Mouse (Mus musculus) hindbrain, embryonic 11.5 days (tissue): ENCODE results near the gene Usp4. TPM values are rescaled to one million over a fixed set of nuclear protein-coding genes. Genes with fewer than 3 reads are reported as not detected.

ENCODE experiments used
- ATAC-seq: fragments of 200-750 bp; cut with Nextera tagmentation; 2 replicates; pipeline ENCODE4 v1.8.0; 2017; ENCODE audit warnings: mild to moderate bottlenecking, moderate TSS enrichment, moderate library complexity; ENCODE audit not compliant: low FRiP score
- DNase-seq: peaks from one replicate; pipeline ENCODE4 v3.0.0-alpha.2; 2015; ENCODE audit warnings: low spot score
- H3K27ac ChIP-seq: fragments of 300-500 bp; sonication (generic); 2 replicates; pipeline ENCODE4 v1.5.1; 2014; ENCODE audit warnings: mild to moderate bottlenecking, low read depth, low read length
- H3K27me3 ChIP-seq: fragments of 300-500 bp; sonication (generic); 2 replicates; pipeline ENCODE4 v1.6.1; 2014; ENCODE audit warnings: mild to moderate bottlenecking, low read length, moderate library complexity, mixed read lengths; ENCODE audit not compliant: control insufficient read depth, insufficient read depth
- H3K36me3 ChIP-seq: fragments of 300-500 bp; sonication (generic); 2 replicates; pipeline ENCODE4 v1.6.1; 2014; ENCODE audit warnings: mild to moderate bottlenecking, low read length, moderate library complexity, mixed read lengths; ENCODE audit not compliant: control insufficient read depth, insufficient read depth
- H3K4me1 ChIP-seq: fragments of 300-500 bp; sonication (generic); replicated peaks from 2 replicates; pipeline ENCODE4 v1.6.1; 2014; ENCODE audit warnings: low read length, mixed read lengths; ENCODE audit not compliant: control insufficient read depth, insufficient read depth
- H3K4me2 ChIP-seq: fragments of 300-500 bp; sonication (generic); replicated peaks from 2 replicates; pipeline ENCODE4 v1.6.1; 2014; ENCODE audit warnings: mild to moderate bottlenecking, low read depth, low read length
- H3K4me3 ChIP-seq: fragments of 300-500 bp; sonication (generic); 2 replicates; pipeline ENCODE4 v1.5.1; 2014; ENCODE audit warnings: low read depth, low read length
- H3K9ac ChIP-seq: fragments of 300-500 bp; sonication (generic); 2 replicates; pipeline ENCODE4 v1.6.1; 2014; ENCODE audit warnings: low read depth, low read length
- H3K9me3 ChIP-seq: fragments of 300-500 bp; sonication (generic); 2 replicates; pipeline ENCODE4 v1.6.1; 2016; ENCODE audit warnings: low read length; ENCODE audit not compliant: control insufficient read depth
- WGBS: fragments of 180-500 bp; shearing (Covaris S2); extraction: QIAGEN DNeasy Blood & Tissue Kit; methylation state at CpG from one replicate; pipeline ENCODE4 v1.1.7; 2014; 5-methylcytosine and 5-hydroxymethylcytosine counted together
- polyA plus RNA-seq: library from polyadenylated mRNA; unstranded; fragments of >200 nt; fragmentation: Nextera tagmentation; extraction: Ambion mirVana; gene quantifications from 2 replicates; pipeline ENCODE4 v1.2.1, GENCODE M21; 2014

The Usp4 gene
- 131 and 143 TPM in 2 replicates for polyA plus RNA-seq

DNA sequence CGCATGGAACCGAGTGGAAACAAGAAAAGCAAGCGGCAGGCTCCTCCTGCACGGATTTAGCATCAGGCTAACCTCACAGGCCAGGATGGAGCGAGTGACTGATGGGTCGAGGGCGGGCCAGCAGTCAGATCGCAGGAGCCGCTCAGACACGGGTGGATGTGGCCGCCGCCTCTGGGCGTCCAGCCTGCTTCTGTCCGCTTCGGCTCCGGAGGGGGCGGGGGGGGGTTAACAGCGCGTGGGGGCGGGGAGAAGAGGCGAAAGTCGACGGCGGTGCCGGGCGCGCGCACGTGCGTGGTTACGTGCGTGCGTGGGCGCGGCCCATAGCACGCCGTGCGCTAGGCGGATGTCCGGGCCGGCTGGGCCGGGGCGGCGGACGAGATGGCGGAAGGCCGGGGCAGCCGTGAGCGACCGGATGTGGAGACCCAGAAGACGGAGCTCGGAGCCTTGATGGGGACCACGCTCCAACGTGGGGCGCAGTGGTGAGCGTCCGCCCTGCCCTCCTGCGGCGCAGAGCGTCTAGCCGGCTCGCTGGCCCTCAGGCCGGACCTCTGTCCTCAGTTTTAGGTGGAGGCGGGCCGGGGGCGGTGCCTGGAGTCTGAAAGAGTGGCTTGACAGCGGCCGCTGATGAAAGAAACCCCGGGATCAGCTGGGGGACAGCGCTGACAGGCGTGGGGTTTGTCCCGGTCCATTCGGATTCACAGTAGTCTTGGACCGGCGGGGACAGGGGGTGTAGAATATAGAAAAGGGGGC lies at the start of gene Usp4:
Usp4 (plus strand) TSS at position 314 of the 750 bp plus-strand sequence.
- DNase-seq (peak; percentile 97), ATAC-seq (peak; percentile 97)
- H3K4me1 ChIP-seq = 0 out of 2 replicates have a peak, but pooled peaks cover 3% of the 10 kb centered on the region
- peak within 1 kb of the TSS; percentile 93 for H3K27ac ChIP-seq
- peaks cover 3% of the 10 kb centered on the region; the same call in 1 of the 2 replicates for H3K36me3 ChIP-seq
- H3K9me3 ChIP-seq = no peaks in the 10 kb centered on the region
- no peaks in the 10 kb centered on the region for H3K27me3 ChIP-seq
- under 1% methylated on average over 75 of the region's 75 CpGs for WGBS
- peak within 1 kb of the TSS; percentile 90 for H3K4me3 ChIP-seq
- peak within 1 kb of the TSS; percentile 93 for H3K9ac ChIP-seq
- H3K4me2 ChIP-seq = peak within 1 kb of the TSS; percentile 81

- 88% methylated on average over 3 of the region's 3 CpGs for WGBS
- no peaks in the 10 kb centered on the region for H3K36me3 ChIP-seq
- H3K9me3 ChIP-seq = no peaks in the 10 kb centered on the region
- H3K27ac ChIP-seq = no peak overlapping the region
- H3K9ac ChIP-seq = no peak overlapping the region
- no peak overlapping the region for H3K4me3 ChIP-seq
- DNase-seq = no peak
- H3K4me2 ChIP-seq = no peak overlapping the region
- H3K27me3 ChIP-seq = no peaks in the 10 kb centered on the region
- peaks cover 6% of the 10 kb centered on the region; the same call in 1 of the 2 replicates for H3K4me1 ChIP-seq
- no peak for ATAC-seq
Measured at GRCm38 (mm10) chr9:108301853-108302252, 45.8 kb upstream of the Usp4 start.

- Histone ChIP-seq H3K9ac (peak overlapping the region; percentile 68), H3K27ac (no peak overlapping the region), H3K4me3 (peak overlapping the region; percentile 88), H3K27me3 (no peaks in the 10 kb centered on the region), H3K4me1 (peaks cover 4% of the 10 kb centered on the region; the same call in 1 of the 2 replicates), H3K9me3 (no peaks in the 10 kb centered on the region), H3K36me3 (no peaks in the 10 kb centered on the region), H3K4me2 (peak overlapping the region; percentile 88; the same call in 1 of the 2 replicates)
- ATAC-seq (no peak), DNase-seq (no peak)
- WGBS = 90% methylated on average over 4 of the region's 4 CpGs
Measured at GRCm38 (mm10) chr9:108304716-108305115, 42.9 kb upstream of the Usp4 start.

DNA sequence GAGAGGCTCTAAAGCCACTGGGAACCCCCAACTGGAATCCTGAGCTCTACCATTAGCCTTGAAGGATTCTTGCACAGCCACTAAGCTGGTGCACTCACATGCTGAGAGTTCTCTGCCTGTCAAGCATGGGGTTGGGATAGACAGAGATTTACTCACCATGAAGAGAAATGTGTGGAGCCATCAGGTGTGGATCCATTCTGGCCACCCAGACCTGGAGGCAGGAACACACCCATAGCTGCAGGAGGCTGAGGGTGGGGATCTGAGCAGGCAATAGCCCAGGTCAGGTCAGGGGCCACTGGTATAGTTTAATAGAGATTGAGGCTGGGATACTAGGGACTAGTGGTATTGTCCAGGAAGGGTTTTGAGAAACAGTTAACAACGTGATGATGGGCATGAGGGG lies 42.5 kb upstream of the Usp4 start:
- H3K4me2 ChIP-seq = peak overlapping the region; percentile 88
- H3K9me3 ChIP-seq = no peaks in the 10 kb centered on the region
- H3K27ac ChIP-seq = peak overlapping the region; percentile 100
- DNase-seq = no peak
- WGBS = 7% methylated on average over 1 of the region's 1 CpGs
- ATAC-seq = no peak; the same call in 1 of the 2 replicates
- H3K4me3 ChIP-seq = peak overlapping the region; percentile 88
- no peaks in the 10 kb centered on the region for H3K27me3 ChIP-seq
- peak overlapping the region; percentile 68 for H3K9ac ChIP-seq
- H3K36me3 ChIP-seq = no peaks in the 10 kb centered on the region
- H3K4me1 ChIP-seq = peaks cover 4% of the 10 kb centered on the region; the same call in 1 of the 2 replicates

DNA sequence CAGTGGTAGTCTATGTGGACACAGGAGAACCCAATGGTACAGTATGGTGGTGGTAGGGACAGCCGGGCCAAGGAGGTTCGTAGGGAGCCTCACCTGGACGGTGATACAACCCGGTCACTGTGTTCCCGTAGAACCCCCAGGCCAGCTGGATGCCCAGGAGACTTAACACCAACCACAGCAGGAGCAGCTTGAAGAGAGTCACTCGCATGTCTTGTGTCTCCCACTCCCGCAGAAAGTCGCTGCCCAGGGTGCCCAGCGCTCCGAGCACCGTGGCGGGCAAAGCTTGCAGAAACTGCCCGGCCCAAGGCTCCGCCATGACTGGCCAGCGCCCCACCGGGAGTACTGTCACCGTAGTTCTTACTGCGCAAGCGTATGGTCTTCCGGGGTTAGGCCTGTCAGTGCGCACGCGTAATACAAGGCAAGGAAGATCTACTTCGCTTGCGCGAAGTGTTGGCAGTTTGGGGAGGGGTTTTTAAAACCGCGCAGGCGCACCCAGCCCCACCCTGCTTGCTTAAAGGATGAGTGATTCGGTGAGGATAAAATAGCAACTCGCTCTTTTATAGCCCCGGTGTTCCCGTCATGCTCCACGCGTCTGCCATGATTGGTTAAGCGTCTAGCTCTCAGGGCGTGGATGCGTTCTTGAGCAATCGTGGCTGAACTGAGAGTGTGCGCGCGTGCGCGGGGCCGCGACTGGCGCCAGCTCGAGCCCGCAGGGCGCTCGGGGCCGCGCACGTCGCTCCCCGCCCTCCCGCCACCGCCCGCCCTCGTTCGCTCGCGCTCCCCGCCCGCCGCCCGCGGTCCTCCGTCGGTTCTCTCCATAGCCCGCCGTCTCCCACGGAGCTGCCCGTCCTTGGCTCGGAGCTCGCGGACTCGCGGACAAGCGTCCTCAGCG lies 41.8 kb upstream of the Usp4 start, which contains the start of the genes Rhoa and Tcta:
Rhoa (plus strand) TSS at position 501 of the 892 bp plus-strand sequence.
Tcta (minus strand) TSS at position 532 of the 892 bp plus-strand sequence.
- Histone ChIP-seq H3K36me3 (no peaks in the 10 kb centered on the region), H3K27ac (peak within 1 kb of the TSS; percentile 100), H3K4me2 (peak within 1 kb of the TSS; percentile 88), H3K27me3 (no peaks in the 10 kb centered on the region), H3K4me1 (peaks cover 4% of the 10 kb centered on the region; the same call in 1 of the 2 replicates), H3K9me3 (no peaks in the 10 kb centered on the region), H3K4me3 (peak within 1 kb of the TSS; percentile 88), H3K9ac (peak within 1 kb of the TSS; percentile 93)
- peak; percentile 98 for ATAC-seq
- whole genome bisulfite sequencing = 2% methylated on average over 79 of the region's 81 CpGs
- peak; percentile 99 for DNase-seq

- DNase-seq (peak; percentile 84), ATAC-seq (peak; percentile 78)
- H3K27me3 ChIP-seq = no peaks in the 10 kb centered on the region
- peak overlapping the region; percentile 88 for H3K4me3 ChIP-seq
- H3K9ac ChIP-seq = peak overlapping the region; percentile 93
- peaks cover 4% of the 10 kb centered on the region; the same call in 1 of the 2 replicates for H3K4me1 ChIP-seq
- peak overlapping the region; percentile 100 for H3K27ac ChIP-seq
- peak overlapping the region; percentile 39 for H3K4me2 ChIP-seq
- no peaks in the 10 kb centered on the region for H3K9me3 ChIP-seq
- no peaks in the 10 kb centered on the region for H3K36me3 ChIP-seq
- under 1% methylated on average over 21 of the region's 51 CpGs for WGBS
Measured at GRCm38 (mm10) chr9:108306571-108306980, 41.1 kb upstream of the Usp4 start.

DNA sequence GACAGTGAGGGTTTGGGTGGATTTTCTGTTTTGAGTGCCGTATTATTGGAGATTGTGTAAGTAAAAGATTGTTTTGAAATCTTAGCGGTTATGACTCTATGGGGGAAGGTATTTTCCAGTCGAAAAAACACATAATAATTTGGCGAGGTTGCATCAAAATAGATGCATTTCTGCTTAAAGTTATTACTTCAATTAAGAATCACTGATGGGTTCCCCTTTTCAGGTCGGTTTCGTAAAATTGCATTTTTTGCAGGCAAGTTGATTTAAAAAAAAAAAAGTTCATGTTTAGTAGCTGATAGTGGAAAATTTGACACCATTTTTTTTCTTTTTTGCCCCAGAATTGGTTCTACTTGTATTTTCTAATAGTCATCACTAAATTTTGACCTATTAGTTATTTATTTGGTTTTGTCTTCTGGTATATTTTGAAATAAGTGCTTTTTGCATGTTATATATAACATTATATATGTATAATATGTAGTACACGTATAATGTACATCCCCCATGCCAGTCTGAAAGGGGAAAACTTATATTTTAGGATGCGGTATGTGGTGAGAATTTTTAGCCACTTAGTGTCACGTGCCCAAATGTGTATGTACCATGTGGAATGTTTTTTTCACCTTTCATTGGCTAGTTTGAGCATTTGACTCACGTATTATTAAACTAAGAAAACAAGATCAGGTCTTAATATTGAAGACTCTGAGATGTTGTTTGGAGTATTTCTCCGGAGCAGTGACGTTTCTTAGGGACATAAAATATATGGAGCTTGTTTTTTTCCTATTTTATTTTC lies 40.4 kb upstream of the Usp4 start:
- WGBS = 29% methylated on average over 12 of the region's 12 CpGs
- Histone ChIP-seq H3K27ac (peak overlapping the region; percentile 100; the same call in 1 of the 2 replicates), H3K4me1 (peaks cover 4% of the 10 kb centered on the region; the same call in 1 of the 2 replicates), H3K4me3 (peak overlapping the region; percentile 88), H3K9me3 (no peaks in the 10 kb centered on the region), H3K36me3 (no peaks in the 10 kb centered on the region), H3K9ac (peak overlapping the region; percentile 93), H3K4me2 (peak overlapping the region; percentile 39), H3K27me3 (no peaks in the 10 kb centered on the region)
- no peak for ATAC-seq
- no peak for DNase-seq

DNA sequence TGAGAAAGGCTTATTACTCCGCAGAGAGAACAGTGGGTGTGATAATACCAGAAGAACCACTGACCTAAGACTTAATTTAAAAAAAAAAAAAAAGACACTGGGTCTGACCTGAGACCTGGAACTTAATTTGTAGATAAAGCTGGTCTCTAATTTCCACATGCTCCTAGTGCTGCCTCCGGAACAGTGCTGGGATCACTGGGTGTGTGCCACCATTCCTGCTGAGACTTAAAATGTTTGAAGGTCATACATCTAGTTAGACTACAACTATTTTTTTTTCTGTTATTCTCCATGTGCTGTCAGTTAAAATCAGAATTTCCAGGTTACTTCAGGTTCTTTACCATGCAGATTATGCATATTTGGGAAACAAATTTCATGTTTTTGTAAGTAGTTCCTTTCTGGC lies 39.5 kb upstream of the Usp4 start:
- Histone ChIP-seq H3K27me3 (no peaks in the 10 kb centered on the region), H3K9me3 (no peaks in the 10 kb centered on the region), H3K4me3 (peak overlapping the region; percentile 88), H3K27ac (no peak overlapping the region), H3K36me3 (no peaks in the 10 kb centered on the region), H3K4me1 (peaks cover 4% of the 10 kb centered on the region; the same call in 1 of the 2 replicates), H3K9ac (0 out of 2 replicates have a peak overlapping the region, but pooled peaks have one; percentile 5), H3K4me2 (peak overlapping the region; percentile 39)
- DNase-seq (no peak), ATAC-seq (no peak)
- 83% methylated on average over 2 of the region's 2 CpGs for WGBS
